Mouse (Mus musculus) frontal cortex, adult 2 months (tissue): Measurements from ENCODE around the gene S100a16. TPM values are rescaled to one million over a fixed set of nuclear protein-coding genes. Genes with fewer than 3 reads are reported as not detected.

Experiments used
- DNase-seq, 2 experiments: peaks; one replicate each; pipeline ENCODE4 v3.0.0; 2022; ENCODE audit warnings: low spot score in 1 of 2; ENCODE audit errors: extremely low spot score in 1 of 2
- polyA plus RNA-seq: library from polyadenylated mRNA; depleted of rRNA; stranded (reverse); fragments of >200 nt; gene quantifications from 2 replicates; pipeline ENCODE4 v1.2.3, GENCODE M21; 2012

The S100a16 gene
- polyA plus RNA-seq, 1 experiment = 119 TPM

- DNase-seq = no peak
Observed at GRCm38 (mm10) chr3:90515789-90516188, 21.3 kb upstream of the S100a16 start.

GRCm38 (mm10) chr3:90517711-90518110, 19.3 kb upstream of the S100a16 start:
- DNase-seq = no peak

GRCm38 (mm10) chr3:90525421-90525820, 11.6 kb upstream of the S100a16 start:
- DNase-seq = peak; percentile 52 to 76

- DNase-seq = no peak
Observed at GRCm38 (mm10) chr3:90526076-90526475, 11.0 kb upstream of the S100a16 start.

GRCm38 (mm10) chr3:90526580-90526979, 10.5 kb upstream of the S100a16 start, which contains the start of gene S100a14:
S100a14 (plus strand) TSS chr3:90526856.
- no peak for DNase-seq

- DNase-seq = no peak
Observed at GRCm38 (mm10) chr3:90527291-90527873, 9.7 kb upstream of the S100a16 start.

GRCm38 (mm10) chr3:90531713-90532112, 5.3 kb upstream of the S100a16 start:
- DNase-seq = no peak

GRCm38 (mm10) chr3:90535446-90535845, 1.6 kb upstream of the S100a16 start:
- DNase-seq = no peak

- no peak for DNase-seq
Observed at GRCm38 (mm10) chr3:90537905-90538296, 847 bp downstream of the S100a16 start.

- DNase-seq = peak in 1 of 2 experiments; percentile 33
Observed at GRCm38 (mm10) chr3:90540904-90541303, 3.9 kb downstream of the S100a16 start.

GRCm38 (mm10) chr3:90549676-90550420, 12.8 kb downstream of the S100a16 start:
- DNase-seq = no peak

- no peak for DNase-seq
Observed at GRCm38 (mm10) chr3:90550421-90550790, 13.4 kb downstream of the S100a16 start.

GRCm38 (mm10) chr3:90552231-90552630, 15.2 kb downstream of the S100a16 start:
- DNase-seq = no peak

GRCm38 (mm10) chr3:90555954-90556353, 18.9 kb downstream of the S100a16 start:
- DNase-seq = peak; percentile 44 to 53

GRCm38 (mm10) chr3:90560008-90560628, 23.1 kb downstream of the S100a16 start, which contains the start of gene S100a3:
S100a3 (plus strand) TSS chr3:90560578.
- DNase-seq = no peak

GRCm38 (mm10) chr3:90574691-90575090, 37.6 kb downstream of the S100a16 start:
- DNase-seq = no peak

GRCm38 (mm10) chr3:90575320-90575719, 38.3 kb downstream of the S100a16 start:
- no peak for DNase-seq

- no peak for DNase-seq
Observed at GRCm38 (mm10) chr3:90576351-90577001, 39.4 kb downstream of the S100a16 start.

GRCm38 (mm10) chr3:90579433-90579832, 42.4 kb downstream of the S100a16 start:
- no peak for DNase-seq

GRCm38 (mm10) chr3:90581141-90581540, 44.1 kb downstream of the S100a16 start:
- DNase-seq = no peak

GRCm38 (mm10) chr3:90582156-90582555, 45.1 kb downstream of the S100a16 start:
- no peak for DNase-seq
